8 mouse cellular contexts compared by ENCODE assay signal in the genomic region with DNA sequence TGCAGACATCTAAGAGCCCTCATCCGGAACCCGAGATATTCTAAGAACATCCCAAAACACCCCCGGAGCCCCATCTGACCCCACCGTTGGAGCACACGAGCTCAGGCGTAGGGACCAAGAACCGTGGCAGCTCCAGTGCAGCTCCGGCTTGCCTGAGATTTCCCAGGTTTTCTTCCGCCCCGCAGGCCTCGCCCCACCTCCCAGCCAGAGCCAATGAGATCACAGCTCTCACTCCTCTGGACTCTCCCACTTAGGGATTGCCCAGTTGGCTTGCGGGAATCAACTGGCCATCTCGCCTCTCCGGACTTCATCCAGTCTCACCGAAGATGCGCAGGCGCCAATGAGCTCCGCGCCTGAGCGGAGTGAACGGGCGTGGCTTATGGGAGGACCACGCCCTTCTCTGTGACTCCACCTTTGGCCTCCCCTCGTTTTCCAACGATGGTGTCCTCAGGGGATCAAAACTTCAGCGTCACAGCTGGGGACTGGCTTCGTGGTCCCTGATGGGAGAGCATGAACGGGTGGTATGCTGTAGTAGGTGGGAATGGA. TPM values are rescaled to one million over a fixed set of nuclear protein-coding genes. Genes with fewer than 3 reads are reported as not detected.
DNase-seq lines count a peak whose midpoint lies in the region; ATAC-seq and TF ChIP-seq lines count a peak whose summit lies in the region.

Ccdc159 (plus strand) TSS at position 264 of the 546 bp plus-strand sequence.
Tmem205 (minus strand) TSS at position 349 of the 546 bp plus-strand sequence.

- no peak for TF ChIP-seq EP300 in lung, postnatal 0 days (IDR thresholded peaks at IDR 0.05)

- peaks cover 11% of the 10 kb centered on the region for H3K4me1 ChIP-seq in hindbrain, embryonic 12.5 days
- H3K4me1 ChIP-seq in lung, postnatal 0 days (ENCODE audit: insufficient read depth, low read depth, low read length): peaks cover 19% of the 10 kb centered on the region

- no peaks in the 10 kb centered on the region for H3K9me3 ChIP-seq in hindbrain, embryonic 12.5 days (replicated peaks)
- no peaks in the 10 kb centered on the region for H3K9me3 ChIP-seq in lung, postnatal 0 days (ENCODE audit: low read length)

- DNase-seq in ZHBTc4 (ENCODE audit: low read depth, low spot score): peak; percentile 99
- DNase-seq in cerebellum, postnatal 25 days: peak; percentile 91 to 94
- peak; percentile 83 to 93 for DNase-seq in frontal cortex, postnatal 14 days (ENCODE audit: low spot score in 2 of 2)
- peak; percentile 85 to 88 for DNase-seq in layer of hippocampus, postnatal 10 days (ENCODE audit: low spot score in 2 of 2)
- peak; percentile 100 for DNase-seq in lung, postnatal 0 days (ENCODE audit: low spot score)
- peak; percentile 89 for DNase-seq in ovary, postnatal 36 days (ENCODE audit: low spot score)
- DNase-seq in urinary bladder, postnatal 14 days (ENCODE audit: low spot score): peak; percentile 93

- no peaks in the 10 kb centered on the region for H3K27me3 ChIP-seq in hindbrain, embryonic 12.5 days
- H3K27me3 ChIP-seq in lung, postnatal 0 days (replicated peaks; ENCODE audit: insufficient read depth, low read length): no peaks in the 10 kb centered on the region

- H3K36me3 ChIP-seq in hindbrain, embryonic 12.5 days: 0 out of 2 replicates have a peak, but pooled peaks cover 3% of the 10 kb centered on the region
- H3K36me3 ChIP-seq in lung, postnatal 0 days (ENCODE audit: insufficient read depth, low read length): no peaks in the 10 kb centered on the region

- H3K4me2 ChIP-seq in hindbrain, embryonic 12.5 days (replicated peaks): peak within 1 kb of the TSS; percentile 62
- H3K4me2 ChIP-seq in lung, postnatal 0 days (replicated peaks; ENCODE audit: low read depth, low read length): peak within 1 kb of the TSS; percentile 63

- peak within 1 kb of the TSS; percentile 53 for H3K4me3 ChIP-seq in hindbrain, embryonic 12.5 days
- H3K4me3 ChIP-seq in lung, postnatal 0 days (ENCODE audit: low read depth, low read length): peak within 1 kb of the TSS; percentile 51

- peak within 1 kb of the TSS; percentile 72 for H3K27ac ChIP-seq in hindbrain, embryonic 12.5 days
- H3K27ac ChIP-seq in lung, postnatal 0 days (ENCODE audit: low read length): peak within 1 kb of the TSS; percentile 89

- under 1% methylated on average over 28 of the region's 28 CpGs for WGBS in hindbrain, embryonic 12.5 days
- WGBS in lung, postnatal 0 days: 1% methylated on average over 26 of the region's 28 CpGs

- no peak for TF ChIP-seq CTCF in lung, postnatal 0 days (IDR thresholded peaks at IDR 0.05)

- H3K9ac ChIP-seq in hindbrain, embryonic 12.5 days: peak within 1 kb of the TSS; percentile 69
- H3K9ac ChIP-seq in lung, postnatal 0 days (replicated peaks; ENCODE audit: low read depth): peak within 1 kb of the TSS; percentile 43

- peak; percentile 98 for ATAC-seq in hindbrain, embryonic 12.5 days (ENCODE audit: low FRiP score)
- peak; percentile 93 for ATAC-seq in lung, postnatal 0 days

RNA-seq across cellular contexts. Expression of gene Ccdc159, which starts in this region (rescaled TPM):
- polyA plus RNA-seq in hindbrain, embryonic 12.5 days (2016; fragmentation: Nextera tagmentation; extraction: Ambion mirVana): 8.8 and 9.2 TPM in 2 replicates
- 10 to 100 TPM; 15.5 to 16.1 TPM for total RNA-seq in layer of hippocampus, postnatal 10 days (2021)
- polyA plus RNA-seq in lung, postnatal 0 days (2015; fragmentation: Nextera tagmentation; extraction: Ambion mirVana): 1.2 and 1.4 TPM in 2 replicates

RNA-seq across cellular contexts. Expression of gene Tmem205, which starts in this region (rescaled TPM):
- 37.0 and 37.5 TPM in 2 replicates for polyA plus RNA-seq in hindbrain, embryonic 12.5 days (2016; fragmentation: Nextera tagmentation; extraction: Ambion mirVana)
- total RNA-seq in layer of hippocampus, postnatal 10 days (2021): 10 to 100 TPM; 30.4 to 35.3 TPM
- 106 and 107 TPM in 2 replicates for polyA plus RNA-seq in lung, postnatal 0 days (2015; fragmentation: Nextera tagmentation; extraction: Ambion mirVana)

Comparison
In these comparisons a context has a peak if more than half of its experiments do, and no peak if none do; other contexts are left out.
1. Peak in every context shown above with its lines: DNase-seq, ATAC-seq, H3K4me3 ChIP-seq and H3K27ac ChIP-seq.